Mouse (Mus musculus): ENCODE results near the gene Dnal1. TPM values are rescaled to one million over a fixed set of nuclear protein-coding genes. Genes with fewer than 3 reads are reported as not detected.
A peak's percentile ranks its signal among the peaks of the same experiment; 100 is the strongest.

The Dnal1 gene
- polyA plus RNA-seq, 2 experiments = 6.4 to 15.1 TPM

GRCm38 (mm10) chr12:84172862-84173261 is 58.7 kb downstream of the Dnal1 start:
- no peak for ATAC-seq (ENCODE audit: low FRiP score, low read depth)
- no peaks in the 10 kb centered on the region for H3K27me3 ChIP-seq (ENCODE audit: control insufficient read depth, insufficient read depth, low read length)
- no peaks in the 10 kb centered on the region for H3K9me3 ChIP-seq (ENCODE audit: control insufficient read depth, low read length)
- H3K36me3 ChIP-seq (ENCODE audit: control insufficient read depth, insufficient read depth, low read length) = peaks cover 35% of the 10 kb centered on the region
- H3K4me1 ChIP-seq (ENCODE audit: control insufficient read depth, insufficient read depth, low read length) = peaks cover 36% of the 10 kb centered on the region
- H3K27ac ChIP-seq (replicated peaks; ENCODE audit: low read depth, low read length) = no peak overlapping the region
- WGBS = 93% methylated on average over 11 of the region's 17 CpGs
- H3K4me3 ChIP-seq (replicated peaks; ENCODE audit: low read length) = no peak overlapping the region
- no peak overlapping the region for H3K9ac ChIP-seq (ENCODE audit: low read depth, low read length, severe bottlenecking)
- no peak for TF ChIP-seq POLR2A (IDR thresholded peaks at IDR 0.05; ENCODE audit: borderline replicate concordance, extremely low read depth, insufficient read depth, insufficient read length)
- DNase-seq (ENCODE audit: low spot score) = no peak
- H3K4me2 ChIP-seq (replicated peaks; ENCODE audit: low read depth, low read length, severe bottlenecking) = no peak overlapping the region

GRCm38 (mm10) chr12:84173309-84173915 is 59.2 kb downstream of the Dnal1 start:
- Histone ChIP-seq H3K9ac (ENCODE audit: low read depth, low read length, severe bottlenecking) (no peak overlapping the region), H3K27ac (replicated peaks; ENCODE audit: low read depth, low read length) (no peak overlapping the region), H3K27me3 (ENCODE audit: control insufficient read depth, insufficient read depth, low read length) (no peaks in the 10 kb centered on the region), H3K36me3 (ENCODE audit: control insufficient read depth, insufficient read depth, low read length) (peaks cover 35% of the 10 kb centered on the region), H3K4me3 (replicated peaks; ENCODE audit: low read length) (no peak overlapping the region), H3K4me1 (ENCODE audit: control insufficient read depth, insufficient read depth, low read length) (peaks cover 41% of the 10 kb centered on the region), H3K4me2 (replicated peaks; ENCODE audit: low read depth, low read length, severe bottlenecking) (no peak overlapping the region), H3K9me3 (ENCODE audit: control insufficient read depth, low read length) (no peaks in the 10 kb centered on the region)
- WGBS = 88% methylated on average over 13 of the region's 13 CpGs
- no peak for DNase-seq (ENCODE audit: low spot score)
- no peak for ATAC-seq (ENCODE audit: low FRiP score, low read depth)
- TF ChIP-seq POLR2A (IDR thresholded peaks at IDR 0.05; ENCODE audit: borderline replicate concordance, extremely low read depth, insufficient read depth, insufficient read length) = no peak

- TF ChIP-seq POLR2A (IDR thresholded peaks at IDR 0.05; ENCODE audit: borderline replicate concordance, extremely low read depth, insufficient read depth, insufficient read length) = no peak
- Histone ChIP-seq H3K4me2 (replicated peaks; ENCODE audit: low read depth, low read length, severe bottlenecking) (no peak overlapping the region), H3K27ac (replicated peaks; ENCODE audit: low read depth, low read length) (0 out of 2 replicates have a peak overlapping the region, but pooled peaks have one; percentile 87), H3K9ac (ENCODE audit: low read depth, low read length, severe bottlenecking) (no peak overlapping the region), H3K4me3 (replicated peaks; ENCODE audit: low read length) (no peak overlapping the region), H3K4me1 (ENCODE audit: control insufficient read depth, insufficient read depth, low read length) (peaks cover 48% of the 10 kb centered on the region), H3K36me3 (ENCODE audit: control insufficient read depth, insufficient read depth, low read length) (peaks cover 35% of the 10 kb centered on the region), H3K9me3 (ENCODE audit: control insufficient read depth, low read length) (no peaks in the 10 kb centered on the region), H3K27me3 (ENCODE audit: control insufficient read depth, insufficient read depth, low read length) (no peaks in the 10 kb centered on the region)
- DNase-seq (ENCODE audit: low spot score) (no peak), ATAC-seq (ENCODE audit: low FRiP score, low read depth) (no peak)
- WGBS = 82% methylated on average over 9 of the region's 9 CpGs
These were observed 60.1 kb downstream of the Dnal1 start for GRCm38 (mm10) chr12:84174190-84174811.

- Histone ChIP-seq H3K27ac (replicated peaks; ENCODE audit: low read depth, low read length) (peak overlapping the region; percentile 87; the same call in 1 of the 2 replicates), H3K9me3 (ENCODE audit: control insufficient read depth, low read length) (no peaks in the 10 kb centered on the region), H3K9ac (ENCODE audit: low read depth, low read length, severe bottlenecking) (no peak overlapping the region), H3K27me3 (ENCODE audit: control insufficient read depth, insufficient read depth, low read length) (no peaks in the 10 kb centered on the region), H3K4me1 (ENCODE audit: control insufficient read depth, insufficient read depth, low read length) (peaks cover 50% of the 10 kb centered on the region), H3K4me2 (replicated peaks; ENCODE audit: low read depth, low read length, severe bottlenecking) (peak overlapping the region; percentile 70), H3K36me3 (ENCODE audit: control insufficient read depth, insufficient read depth, low read length) (peaks cover 35% of the 10 kb centered on the region), H3K4me3 (replicated peaks; ENCODE audit: low read length) (0 out of 2 replicates have a peak overlapping the region, but pooled peaks have one; percentile 42)
- TF ChIP-seq POLR2A (IDR thresholded peaks at IDR 0.05; ENCODE audit: borderline replicate concordance, extremely low read depth, insufficient read depth, insufficient read length) = no peak
- no peak for ATAC-seq (ENCODE audit: low FRiP score, low read depth)
- DNase-seq (ENCODE audit: low spot score) = peak; percentile 53
- 67% methylated on average over 6 of the region's 6 CpGs for WGBS
These were observed 60.7 kb downstream of the Dnal1 start for GRCm38 (mm10) chr12:84174871-84175270.

GRCm38 (mm10) chr12:84175659-84176061 is 61.5 kb downstream of the Dnal1 start:
- ATAC-seq (ENCODE audit: low FRiP score, low read depth) (peak; percentile 51), DNase-seq (ENCODE audit: low spot score) (peak; percentile 82)
- no peak for TF ChIP-seq POLR2A (IDR thresholded peaks at IDR 0.05; ENCODE audit: borderline replicate concordance, extremely low read depth, insufficient read depth, insufficient read length)
- under 1% methylated on average over 13 of the region's 20 CpGs for WGBS
- Histone ChIP-seq H3K27me3 (ENCODE audit: control insufficient read depth, insufficient read depth, low read length) (no peaks in the 10 kb centered on the region), H3K4me2 (replicated peaks; ENCODE audit: low read depth, low read length, severe bottlenecking) (peak overlapping the region; percentile 70), H3K27ac (replicated peaks; ENCODE audit: low read depth, low read length) (peak overlapping the region; percentile 87), H3K4me1 (ENCODE audit: control insufficient read depth, insufficient read depth, low read length) (peaks cover 58% of the 10 kb centered on the region), H3K9ac (ENCODE audit: low read depth, low read length, severe bottlenecking) (peak overlapping the region; percentile 63), H3K36me3 (ENCODE audit: control insufficient read depth, insufficient read depth, low read length) (peaks cover 34% of the 10 kb centered on the region), H3K4me3 (replicated peaks; ENCODE audit: low read length) (peak overlapping the region; percentile 42), H3K9me3 (ENCODE audit: control insufficient read depth, low read length) (no peaks in the 10 kb centered on the region)

Data from limb, embryonic 14.5 days (tissue).